Mouse (Mus musculus) gastrocnemius, adult 2 months (tissue): Measurements from ENCODE around the gene Igdcc4. TPM values are rescaled to one million over a fixed set of nuclear protein-coding genes. Genes with fewer than 3 reads are reported as not detected.

Experiments
- DNase-seq: peaks from one replicate; pipeline ENCODE4 v3.0.0; 2022
- H3K27ac ChIP-seq: fragments of 200-600 bp; 2 replicates; pipeline ENCODE4 v1.8.1; 2022; ENCODE audit warnings: mild to moderate bottlenecking
- H3K4me3 ChIP-seq: fragments of 200-600 bp; 2 replicates; pipeline ENCODE4 v1.8.1; 2022; ENCODE audit warnings: mild to moderate bottlenecking, moderate library complexity
- CTCF ChIP-seq: fragments of 200-600 bp; IDR thresholded peaks from 2 replicates; pipeline ENCODE4 v1.8.1; 2022; ENCODE audit warnings: antibody characterized with exemption, mild to moderate bottlenecking, moderate library complexity
- intact Hi-C: fragments of 180-260 bp; cut with DNase I; formaldehyde crosslinking; loops from one replicate; pipeline ENCODE4 v1.15.1; 2025
- total RNA-seq, 2 experiments: library from RNA; stranded (reverse); gene quantifications; 2 replicates each; pipeline ENCODE4 v1.2.3; 2021

Igdcc4 gene
- total RNA-seq, 2 experiments from 2014 or later: 22.1 to 34.4 TPM

GRCm38 (mm10) chr9:65120935-65121334 is 19.6 kb downstream of the Igdcc4 start:
- no peak overlapping the region for H3K4me3 ChIP-seq
- peak; percentile 86 for TF ChIP-seq CTCF
- intact Hi-C loops: loop anchor here (5.0 kb wide), 2 partner anchors 44 to 109 kb away; no protein-coding TSS in a partner anchor
- no peak overlapping the region for H3K27ac ChIP-seq
- peak; percentile 82 for DNase-seq

GRCm38 (mm10) chr9:65122545-65122944 is 21.3 kb downstream of the Igdcc4 start:
- DNase-seq: peak; percentile 18
- no peak overlapping the region for H3K27ac ChIP-seq
- TF ChIP-seq CTCF: no peak
- intact Hi-C loops: loop anchor here (5.0 kb wide), 2 partner anchors 45 to 110 kb away; no protein-coding TSS in a partner anchor
- H3K4me3 ChIP-seq: no peak overlapping the region

GRCm38 (mm10) chr9:65123552-65124168 is 22.4 kb downstream of the Igdcc4 start:
- intact Hi-C loops: loop anchor here (5.0 kb wide), 2 partner anchors 46 to 111 kb away; no protein-coding TSS in a partner anchor
- peak; percentile 49 for TF ChIP-seq CTCF
- peak overlapping the region; percentile 52 for H3K4me3 ChIP-seq
- no peak for DNase-seq
- H3K27ac ChIP-seq: no peak overlapping the region

GRCm38 (mm10) chr9:65128123-65128815 is 27.0 kb downstream of the Igdcc4 start:
- no peak overlapping the region for H3K27ac ChIP-seq
- no peak for DNase-seq
- intact Hi-C loops: no loop called here
- peak; percentile 29 for TF ChIP-seq CTCF
- H3K4me3 ChIP-seq: peak overlapping the region; percentile 44

GRCm38 (mm10) chr9:65131717-65132116 is 30.4 kb downstream of the Igdcc4 start:
- intact Hi-C loops: loop anchor here (5.0 kb wide), 1 partner anchor 151 kb away; no protein-coding TSS in a partner anchor
- no peak overlapping the region for H3K27ac ChIP-seq
- no peak for DNase-seq
- H3K4me3 ChIP-seq: no peak overlapping the region
- TF ChIP-seq CTCF: no peak

GRCm38 (mm10) chr9:65133739-65134138 is 32.5 kb downstream of the Igdcc4 start:
- DNase-seq: peak; percentile 83
- intact Hi-C loops: loop anchor here (1.0 to 5.0 kb wide), 3 partner anchors 32 to 149 kb away; no protein-coding TSS in a partner anchor
- no peak overlapping the region for H3K4me3 ChIP-seq

GRCm38 (mm10) chr9:65135126-65135525 is 33.8 kb downstream of the Igdcc4 start:
- H3K4me3 ChIP-seq: no peak overlapping the region
- intact Hi-C loops: no loop called here
- DNase-seq: no peak
- TF ChIP-seq CTCF: no peak
- H3K27ac ChIP-seq: no peak overlapping the region

More at GRCm38 (mm10) chr9:65133739-65134138, 32.5 kb downstream of the Igdcc4 start:
- no peak overlapping the region for H3K27ac ChIP-seq
- TF ChIP-seq CTCF: peak; percentile 73

- intact Hi-C loops: no loop called here
- Histone ChIP-seq H3K4me3 (peak overlapping the region; percentile 86), H3K27ac (no peak overlapping the region; the same call in 1 of the 2 replicates)
- DNase-seq: no peak
- no peak for TF ChIP-seq CTCF
Measured at GRCm38 (mm10) chr9:65140491-65140890, 39.2 kb downstream of the Igdcc4 start.

- DNase-seq: peak; percentile 59
- intact Hi-C loops: no loop called here
- peak within 1 kb of the TSS; percentile 16 for H3K27ac ChIP-seq
- no peak for TF ChIP-seq CTCF
- peak within 1 kb of the TSS; percentile 86 for H3K4me3 ChIP-seq
Measured at GRCm38 (mm10) chr9:65140936-65141305, 39.6 kb downstream of the Igdcc4 start, which contains the start of gene Igdcc3. Gene Igdcc3 (plus strand): TSS chr9:65141189.

GRCm38 (mm10) chr9:65141306-65141975 is 40.2 kb downstream of the Igdcc4 start:
- TF ChIP-seq CTCF: no peak
- intact Hi-C loops: no loop called here
- Histone ChIP-seq H3K4me3 (peak overlapping the region; percentile 86), H3K27ac (peak overlapping the region; percentile 16)
- peak; percentile 65 for DNase-seq

- intact Hi-C loops: no loop called here
Measured at GRCm38 (mm10) chr9:65141976-65142318, 40.7 kb downstream of the Igdcc4 start.

GRCm38 (mm10) chr9:65142399-65142798 is 41.1 kb downstream of the Igdcc4 start:
- TF ChIP-seq CTCF: no peak
- H3K27ac ChIP-seq: no peak overlapping the region
- intact Hi-C loops: no loop called here
- DNase-seq: no peak
- H3K4me3 ChIP-seq: peak overlapping the region; percentile 86

More at GRCm38 (mm10) chr9:65141976-65142318, 40.7 kb downstream of the Igdcc4 start:
- Histone ChIP-seq H3K4me3 (peak overlapping the region; percentile 86), H3K27ac (peak overlapping the region; percentile 16; the same call in 1 of the 2 replicates)
- TF ChIP-seq CTCF: no peak
- peak; percentile 58 for DNase-seq

- no peak for DNase-seq
- H3K27ac ChIP-seq: no peak overlapping the region
- no peak for TF ChIP-seq CTCF
- intact Hi-C loops: no loop called here
- no peak overlapping the region for H3K4me3 ChIP-seq
Measured at GRCm38 (mm10) chr9:65146001-65146400, 44.7 kb downstream of the Igdcc4 start.
